Mouse (Mus musculus) kidney, postnatal 0 days (tissue): ENCODE measurements around the gene B3gnt7. TPM values are rescaled to one million over a fixed set of nuclear protein-coding genes. Genes with fewer than 3 reads are reported as not detected.

ENCODE experiments used
- ATAC-seq: fragments of 200-750 bp; cut with Nextera tagmentation; replicated peaks from 2 replicates; pipeline ENCODE4 v1.8.0; 2017; ENCODE audit warnings: low read depth, moderate number of reproducible peaks, moderate TSS enrichment, moderate library complexity; ENCODE audit not compliant: low FRiP score
- DNase-seq: peaks from one replicate; pipeline ENCODE4 v3.0.0-alpha.2; 2016; ENCODE audit warnings: low spot score
- H3K27ac ChIP-seq: fragments of 300-500 bp; sonication (generic); 2 replicates; pipeline ENCODE4 v1.5.1; 2014; ENCODE audit warnings: mild to moderate bottlenecking
- H3K27me3 ChIP-seq: fragments of 300-500 bp; sonication (generic); 2 replicates; pipeline ENCODE4 v1.6.1; 2014; ENCODE audit warnings: low read length, mixed read lengths; ENCODE audit not compliant: insufficient read depth
- H3K36me3 ChIP-seq: fragments of 300-500 bp; sonication (generic); 2 replicates; pipeline ENCODE4 v1.6.1; 2014; ENCODE audit warnings: low read length, mixed read lengths; ENCODE audit not compliant: insufficient read depth
- H3K4me1 ChIP-seq: fragments of 300-500 bp; sonication (generic); replicated peaks from 2 replicates; pipeline ENCODE4 v1.6.1; 2014; ENCODE audit warnings: antibody characterized with exemption, low read length, mixed read lengths; ENCODE audit not compliant: insufficient read depth
- H3K4me2 ChIP-seq: fragments of 300-500 bp; sonication (generic); 2 replicates; pipeline ENCODE4 v1.6.1; 2014; ENCODE audit warnings: mild to moderate bottlenecking, low read length, moderate library complexity, mixed read lengths
- H3K4me3 ChIP-seq: fragments of 300-500 bp; sonication (generic); replicated peaks from 2 replicates; pipeline ENCODE4 v1.5.1; 2014; ENCODE audit warnings: low read depth, low read length
- H3K9ac ChIP-seq: fragments of 300-500 bp; sonication (generic); 2 replicates; pipeline ENCODE4 v1.6.1; 2014; ENCODE audit warnings: low read depth, low read length
- H3K9me3 ChIP-seq: fragments of 300-500 bp; sonication (generic); replicated peaks from 2 replicates; pipeline ENCODE4 v1.6.1; 2016; ENCODE audit warnings: low read length, inconsistent platforms, mixed read lengths
- CTCF ChIP-seq: IDR thresholded peaks from 2 replicates; pipeline ENCODE4 v1.5.1; 2016; ENCODE audit warnings: antibody characterized with exemption, low read depth, mild to moderate bottlenecking, moderate library complexity
- WGBS: fragments of 180-500 bp; shearing (Covaris S2); extraction: QIAGEN DNeasy Blood & Tissue Kit; methylation state at CpG from one replicate; pipeline ENCODE4 v1.1.7; 2014; 5-methylcytosine and 5-hydroxymethylcytosine counted together
- polyA plus RNA-seq: library from polyadenylated mRNA; unstranded; fragments of >200 nt; fragmentation: Nextera tagmentation; extraction: Ambion mirVana; gene quantifications from 2 replicates; pipeline ENCODE4 v1.2.1, GENCODE M21; 2015

Gene B3gnt7
- polyA plus RNA-seq, result 10.3 and 10.8 TPM in 2 replicates

GRCm38 (mm10) chr1:86302532-86302931 is at the start of gene B3gnt7:
B3gnt7 (plus strand) TSS chr1:86302832.
- ATAC-seq (no peak), DNase-seq (no peak)
- Histone ChIP-seq H3K36me3 (no peaks in the 10 kb centered on the region), H3K27me3 (no peaks in the 10 kb centered on the region), H3K9ac (peak within 1 kb of the TSS; percentile 69), H3K4me1 (no peaks in the 10 kb centered on the region; the same call in 1 of the 2 replicates), H3K9me3 (no peaks in the 10 kb centered on the region), H3K4me2 (peak within 1 kb of the TSS; percentile 99), H3K4me3 (peak within 1 kb of the TSS; percentile 63), H3K27ac (peak within 1 kb of the TSS; percentile 34; the same call in 1 of the 2 replicates)
- no peak for TF ChIP-seq CTCF
- WGBS, result 42% methylated on average over 6 of the region's 6 CpGs

GRCm38 (mm10) chr1:86253410-86253809 is 49.2 kb upstream of the B3gnt7 start:
- Histone ChIP-seq H3K27me3 (no peaks in the 10 kb centered on the region), H3K4me2 (no peak overlapping the region), H3K4me3 (no peak overlapping the region), H3K9ac (no peak overlapping the region), H3K36me3 (no peaks in the 10 kb centered on the region), H3K4me1 (no peaks in the 10 kb centered on the region), H3K27ac (no peak overlapping the region), H3K9me3 (no peaks in the 10 kb centered on the region)
- ATAC-seq (no peak), DNase-seq (no peak)
- no peak for TF ChIP-seq CTCF
- WGBS, result 78% methylated on average over 8 of the region's 8 CpGs

GRCm38 (mm10) chr1:86256311-86256710 is 46.3 kb upstream of the B3gnt7 start:
- H3K27me3 ChIP-seq, result no peaks in the 10 kb centered on the region
- DNase-seq (no peak), ATAC-seq (no peak)
- no peak for TF ChIP-seq CTCF
- no peaks in the 10 kb centered on the region for H3K4me1 ChIP-seq
- H3K27ac ChIP-seq, result no peak overlapping the region
- no peak overlapping the region for H3K9ac ChIP-seq
- no peaks in the 10 kb centered on the region for H3K9me3 ChIP-seq
- H3K4me3 ChIP-seq, result no peak overlapping the region
- no peak overlapping the region for H3K4me2 ChIP-seq
- H3K36me3 ChIP-seq, result no peaks in the 10 kb centered on the region
- 62% methylated on average over 4 of the region's 4 CpGs for WGBS

GRCm38 (mm10) chr1:86257228-86257627 is 45.4 kb upstream of the B3gnt7 start:
- Histone ChIP-seq H3K9ac (no peak overlapping the region), H3K27ac (no peak overlapping the region), H3K4me1 (no peaks in the 10 kb centered on the region), H3K4me2 (no peak overlapping the region), H3K27me3 (no peaks in the 10 kb centered on the region), H3K9me3 (no peaks in the 10 kb centered on the region), H3K4me3 (no peak overlapping the region), H3K36me3 (no peaks in the 10 kb centered on the region)
- DNase-seq, result no peak
- TF ChIP-seq CTCF, result no peak
- ATAC-seq, result no peak
- WGBS, result 88% methylated on average over 8 of the region's 8 CpGs

GRCm38 (mm10) chr1:86258171-86258824 is 44.3 kb upstream of the B3gnt7 start:
- Histone ChIP-seq H3K9me3 (no peaks in the 10 kb centered on the region), H3K4me1 (no peaks in the 10 kb centered on the region), H3K4me3 (no peak overlapping the region), H3K27me3 (no peaks in the 10 kb centered on the region), H3K4me2 (no peak overlapping the region), H3K9ac (no peak overlapping the region), H3K36me3 (no peaks in the 10 kb centered on the region), H3K27ac (no peak overlapping the region)
- no peak for TF ChIP-seq CTCF
- 51% methylated on average over 7 of the region's 7 CpGs for WGBS
- no peak for DNase-seq
- ATAC-seq, result no peak

GRCm38 (mm10) chr1:86263564-86264339 is 38.9 kb upstream of the B3gnt7 start:
- no peaks in the 10 kb centered on the region for H3K4me1 ChIP-seq
- H3K27me3 ChIP-seq, result no peaks in the 10 kb centered on the region
- no peak for TF ChIP-seq CTCF
- H3K9me3 ChIP-seq, result no peaks in the 10 kb centered on the region
- H3K4me2 ChIP-seq, result no peak overlapping the region
- no peak for ATAC-seq
- no peak overlapping the region for H3K4me3 ChIP-seq
- no peak for DNase-seq
- WGBS, result 56% methylated on average over 7 of the region's 7 CpGs
- H3K36me3 ChIP-seq, result no peaks in the 10 kb centered on the region
- no peak overlapping the region for H3K9ac ChIP-seq
- H3K27ac ChIP-seq, result no peak overlapping the region
